Mouse (Mus musculus): Measurements from ENCODE around the gene Gjc2.

Gene Gjc2

DNA sequence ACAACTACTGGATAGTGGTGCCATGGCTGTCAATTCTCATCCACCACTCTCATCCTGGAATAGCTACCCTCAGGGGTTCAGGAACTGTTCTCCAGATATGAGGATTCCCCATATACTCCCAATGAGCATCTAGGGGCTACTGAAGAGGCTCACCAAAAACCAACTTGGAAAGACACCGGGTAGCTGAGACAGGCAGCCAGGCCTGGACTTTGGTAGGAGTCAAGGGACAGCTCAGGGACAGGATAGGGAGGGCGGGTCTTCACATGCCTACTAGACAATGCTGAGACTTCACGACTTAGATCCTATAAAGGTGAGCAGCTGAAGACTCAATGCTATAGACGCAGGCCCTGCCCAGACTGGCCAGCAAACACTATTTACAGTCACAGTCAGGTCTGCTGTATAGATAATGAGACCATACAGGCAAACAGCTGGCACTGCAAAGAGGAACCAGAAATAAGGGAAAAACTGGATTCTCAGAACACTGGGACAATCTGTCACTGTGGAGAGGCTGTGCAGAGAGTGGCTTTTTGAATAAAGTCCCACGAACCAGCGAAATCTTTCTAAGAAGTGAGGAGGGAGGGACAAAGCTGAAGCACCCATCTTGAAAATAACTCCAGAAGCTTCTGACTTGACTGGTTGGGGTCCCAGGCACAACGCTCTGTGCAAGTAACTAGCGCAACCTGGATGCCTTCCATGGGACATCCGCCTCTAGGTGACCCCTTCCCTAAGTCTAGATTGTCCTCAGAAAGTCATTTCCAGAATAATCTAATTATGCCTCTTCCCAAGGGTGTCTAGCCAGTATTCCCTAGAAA is 20.4 kb downstream of the Gjc2 start:
- no peak for DNase-seq (ENCODE audit: extremely low read depth, insufficient read length, low spot score)

DNA sequence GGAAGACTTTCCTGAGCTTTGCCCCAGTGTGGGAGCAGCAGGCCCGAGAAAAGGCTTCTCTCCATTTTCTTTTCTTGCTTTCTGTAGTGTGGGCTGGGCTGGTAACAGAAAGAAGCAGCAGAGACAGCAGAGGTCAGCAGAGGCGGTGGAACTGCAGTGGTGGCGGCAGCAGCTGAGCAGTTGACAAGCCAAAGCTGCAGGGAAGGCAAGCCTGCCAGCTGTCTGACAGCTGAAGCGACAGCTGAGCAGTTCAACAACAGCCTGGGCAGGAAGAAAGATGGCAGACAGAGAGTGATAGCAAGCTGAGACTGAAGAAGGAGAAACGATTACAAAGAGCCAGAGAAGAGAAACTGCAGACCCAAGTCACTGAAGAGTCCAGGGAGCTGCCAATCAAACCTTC is 21.6 kb downstream of the Gjc2 start:
- DNase-seq (ENCODE audit: extremely low read depth, insufficient read length, low spot score), result no peak

DNA sequence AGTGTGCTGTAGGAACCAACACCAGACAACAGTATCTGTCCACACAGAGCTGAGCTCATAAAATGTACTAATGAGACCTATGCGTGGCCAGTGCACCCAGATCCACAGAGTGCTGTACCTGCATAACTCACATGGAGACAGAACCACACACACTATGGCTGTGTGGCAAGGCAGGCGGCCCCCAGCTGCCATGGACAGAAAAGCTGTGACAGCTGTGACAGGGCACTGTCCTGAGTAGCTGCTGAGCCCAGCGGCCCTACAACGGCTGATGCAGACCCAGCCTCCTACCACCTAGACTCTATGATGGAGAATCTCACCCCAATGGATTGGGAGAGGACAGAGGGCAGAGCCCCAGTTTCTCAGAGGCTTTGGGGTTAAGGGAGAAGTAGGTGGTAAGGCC is 23.5 kb downstream of the Gjc2 start:
- no peak for DNase-seq (ENCODE audit: extremely low read depth, insufficient read length, low spot score)

DNA sequence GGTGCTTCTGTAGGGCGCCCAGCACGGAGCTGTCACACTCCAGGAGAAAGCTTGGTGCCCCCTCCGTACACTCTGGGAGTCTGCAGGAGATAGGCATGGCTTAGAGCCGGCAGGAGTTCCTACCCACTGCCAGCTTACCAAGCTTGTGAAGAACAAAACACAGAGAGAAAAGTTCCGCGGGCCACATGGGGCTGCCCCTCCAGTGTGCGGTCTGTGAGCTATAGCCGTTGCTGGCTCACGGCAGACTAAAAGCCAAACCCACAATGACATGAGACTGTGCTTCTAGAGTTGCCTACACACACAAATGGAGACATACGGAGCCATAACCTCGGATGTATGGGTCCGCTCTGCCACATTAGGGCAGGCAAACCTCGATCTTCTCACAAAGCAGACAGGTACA is 23.9 kb downstream of the Gjc2 start:
- no peak for DNase-seq (ENCODE audit: extremely low read depth, insufficient read length, low spot score)

DNA sequence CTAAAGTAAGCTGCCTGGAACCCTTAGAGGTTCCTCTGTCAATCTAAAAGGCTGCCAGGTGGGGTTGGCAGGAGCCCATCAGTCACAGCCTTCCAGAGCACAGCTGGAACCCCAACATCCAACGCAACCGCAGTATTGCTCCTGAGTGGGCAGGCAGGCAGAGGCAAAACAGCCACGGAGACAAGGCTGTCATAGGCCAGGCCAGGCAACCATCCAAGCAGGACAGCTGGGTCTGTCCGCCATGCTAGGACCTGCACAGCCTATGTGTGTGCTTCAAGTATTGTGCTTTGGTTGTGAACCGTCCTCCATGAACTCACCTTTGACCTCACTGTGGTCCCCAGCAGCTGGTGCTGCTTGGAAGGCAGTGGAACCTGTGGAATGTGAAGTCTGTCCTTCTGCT is 27.1 kb downstream of the Gjc2 start:
- no peak for DNase-seq (ENCODE audit: extremely low read depth, insufficient read length, low spot score)

DNA sequence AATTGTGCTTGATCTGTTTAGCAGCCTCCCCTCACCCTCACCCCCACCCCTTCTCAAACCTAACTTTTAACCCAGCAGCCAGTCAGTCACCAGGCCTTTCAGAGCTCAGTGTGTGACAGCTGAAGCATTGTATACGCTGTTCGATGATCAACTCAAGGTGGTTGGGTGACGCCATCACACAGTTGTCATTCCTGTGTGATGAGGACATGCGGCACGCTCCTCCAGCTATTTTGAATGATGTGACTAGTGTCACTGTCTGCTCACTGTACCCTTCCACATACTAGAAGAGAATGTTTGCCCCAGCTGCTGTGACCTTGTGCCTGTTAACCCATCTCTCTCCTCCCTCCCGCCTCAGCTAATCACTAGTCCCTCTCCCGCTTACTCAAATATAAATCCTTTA is 28.8 kb downstream of the Gjc2 start:
- DNase-seq (ENCODE audit: extremely low read depth, insufficient read length, low spot score), result no peak

DNA sequence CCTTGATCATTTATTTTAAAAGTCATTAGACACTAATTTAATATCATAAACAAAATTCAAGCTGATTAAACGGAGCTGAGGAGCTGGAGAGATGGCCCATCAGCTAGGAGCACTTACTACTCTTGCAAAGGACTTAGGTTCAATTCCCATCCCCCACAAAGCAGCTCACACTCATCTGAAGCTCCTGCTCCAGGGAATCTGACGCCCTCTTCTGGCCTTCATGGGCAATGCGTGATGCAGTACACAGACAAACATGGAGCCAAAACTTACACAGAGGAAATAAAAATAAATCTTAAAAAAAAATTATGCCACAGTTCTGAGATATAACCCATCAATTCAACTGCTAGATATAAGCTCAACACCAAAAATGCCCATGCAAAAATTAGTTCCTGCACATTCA is 31.3 kb downstream of the Gjc2 start:
- DNase-seq (ENCODE audit: extremely low read depth, insufficient read length, low spot score), result no peak

DNA sequence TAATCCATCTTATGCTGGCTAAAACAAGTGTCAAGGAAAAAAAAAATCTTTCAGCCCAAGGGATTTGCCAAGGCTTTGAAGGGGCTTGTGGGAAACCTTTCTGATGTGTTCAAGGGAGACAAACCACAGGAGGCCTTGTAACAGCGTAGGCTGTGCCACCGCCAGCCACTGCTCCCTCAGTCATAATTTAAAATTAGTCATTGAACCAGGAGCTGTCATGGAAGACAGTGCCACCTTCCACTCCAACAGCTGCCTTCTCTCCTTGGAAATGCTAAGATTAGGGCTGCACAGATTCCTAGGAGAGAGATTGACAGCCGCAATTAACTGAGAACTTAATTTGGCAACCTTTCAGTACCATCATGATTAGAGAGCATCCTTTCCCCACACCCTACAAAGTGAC is 33.7 kb downstream of the Gjc2 start:
- no peak for DNase-seq (ENCODE audit: extremely low read depth, insufficient read length, low spot score)

DNA sequence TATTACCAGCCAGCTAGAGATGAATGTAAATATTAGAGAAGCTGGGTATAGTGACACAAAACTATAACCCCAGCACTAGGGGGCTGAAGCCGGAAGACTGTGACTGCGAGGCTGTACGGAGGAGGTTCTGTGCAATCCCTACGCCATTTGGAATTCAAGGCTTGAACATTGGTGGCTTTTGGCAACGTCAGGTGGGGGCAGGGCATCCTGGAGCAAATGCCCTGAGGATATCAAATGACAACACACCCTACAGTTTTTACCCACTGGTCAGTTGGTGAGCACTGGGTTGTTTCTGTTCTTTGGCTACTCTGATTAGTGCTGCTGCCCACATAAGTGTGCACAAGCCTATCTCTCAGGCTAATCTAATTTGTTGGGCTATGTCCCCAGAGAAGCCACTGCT is 40.1 kb downstream of the Gjc2 start:
- DNase-seq (ENCODE audit: extremely low read depth, insufficient read length, low spot score), result no peak

DNA sequence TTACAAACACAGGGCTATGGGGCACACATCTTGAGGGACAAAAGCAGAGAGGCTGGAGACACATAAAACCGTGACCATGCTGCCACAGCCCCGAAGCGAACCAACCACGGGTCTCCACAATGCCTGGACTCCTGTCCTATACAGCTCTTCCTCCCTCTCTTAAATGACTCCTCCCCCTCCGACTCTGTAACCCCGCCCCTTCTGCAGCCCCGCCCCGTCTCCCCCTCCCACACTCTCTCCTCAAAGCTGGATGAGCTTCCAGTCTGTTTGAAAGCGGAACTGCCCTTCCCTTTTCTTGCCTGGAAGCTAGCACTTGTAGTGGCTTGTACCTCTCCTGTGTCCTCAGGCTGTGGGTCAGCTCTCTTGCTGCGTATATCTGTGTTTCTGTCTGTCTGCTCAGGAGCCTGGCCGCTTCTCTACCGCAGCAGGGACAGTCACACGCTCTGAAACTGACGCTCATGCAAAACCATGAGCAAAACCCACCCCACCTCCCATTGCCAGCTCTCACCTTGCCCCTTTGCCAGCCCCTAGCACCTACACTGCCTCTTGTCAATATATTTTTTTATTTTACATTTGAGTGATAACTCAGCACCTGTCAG is 41.1 kb downstream of the Gjc2 start:
- no peak for DNase-seq (ENCODE audit: extremely low read depth, insufficient read length, low spot score)

DNA sequence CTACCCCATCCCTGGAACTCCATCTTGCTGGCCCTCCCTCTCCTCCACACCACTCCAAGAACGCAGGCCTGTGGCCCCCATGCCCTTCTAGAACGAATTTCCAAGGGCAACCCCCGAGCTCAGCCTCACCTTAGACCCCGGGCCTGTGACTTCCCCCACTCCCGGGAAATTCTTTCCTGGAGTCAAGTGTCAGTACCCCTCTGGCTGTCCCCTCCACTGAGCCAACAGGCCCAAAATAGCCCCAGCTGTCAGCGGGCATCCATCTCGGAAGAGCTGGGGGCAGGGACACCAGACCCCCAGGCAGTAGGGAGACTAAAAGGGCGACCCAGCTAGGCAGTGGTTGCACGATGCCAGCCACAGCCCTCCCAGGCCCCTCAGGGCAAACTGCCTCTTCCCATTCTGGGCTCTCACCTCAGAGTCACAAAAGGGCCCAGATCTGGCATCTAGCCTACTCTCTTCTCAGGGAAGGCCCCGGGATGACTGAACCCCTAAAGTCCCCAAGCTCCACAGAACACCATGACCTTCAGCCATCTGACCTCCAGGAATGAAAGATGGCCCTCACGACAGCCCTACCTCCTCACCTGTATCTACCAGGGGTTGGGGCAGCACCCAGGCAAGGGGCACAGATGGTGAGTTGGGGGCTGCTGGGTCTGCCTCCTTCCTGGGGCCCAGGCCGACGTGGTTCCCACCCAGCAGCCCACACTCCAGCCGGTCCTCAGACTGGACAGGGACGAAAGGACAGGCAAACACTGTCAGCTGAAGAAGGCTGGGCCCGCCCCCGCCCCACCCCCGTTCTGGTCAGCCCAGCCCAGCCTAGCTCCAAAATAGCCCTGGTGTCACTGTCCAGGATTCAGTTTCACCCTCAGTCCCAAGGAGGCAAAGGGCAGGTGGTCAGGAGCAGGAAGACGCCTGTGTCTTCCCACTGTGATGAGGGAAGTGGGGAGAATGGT is 44.2 kb downstream of the Gjc2 start:
- no peak for DNase-seq (ENCODE audit: extremely low read depth, insufficient read length, low spot score)

DNA sequence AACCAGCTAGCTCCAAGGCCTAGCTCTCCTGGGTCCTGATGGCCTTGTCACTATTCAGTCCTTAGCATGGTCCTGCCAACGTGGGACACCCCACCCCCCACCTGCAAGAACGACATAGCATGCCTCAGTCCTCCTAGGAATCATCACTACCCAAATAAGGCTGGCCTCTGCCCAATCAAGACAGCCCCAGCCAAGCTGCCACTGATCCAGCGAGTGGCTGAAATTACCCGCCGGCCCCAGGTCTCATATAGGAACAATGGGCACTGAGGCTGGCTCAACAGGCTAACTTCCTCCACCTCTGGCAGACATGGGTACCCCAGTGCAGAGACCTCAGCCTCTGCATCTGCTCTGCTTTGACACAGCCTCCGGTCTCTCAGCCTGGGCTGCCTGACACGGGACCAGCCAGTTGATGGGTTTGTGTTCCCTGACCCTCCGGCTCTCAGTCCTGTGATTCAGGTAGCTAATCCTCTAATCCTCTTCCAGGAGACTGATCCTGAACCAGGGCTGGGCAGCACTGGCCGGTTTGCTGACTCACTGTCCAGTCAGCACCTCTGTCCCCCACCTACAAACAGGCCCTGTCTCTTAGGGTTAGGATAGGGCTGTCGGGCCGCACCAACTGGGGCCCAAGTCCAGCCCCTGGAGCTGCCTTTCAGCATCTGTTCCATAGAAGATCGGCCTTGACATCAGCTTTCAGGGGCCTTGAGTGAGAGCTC is 45.9 kb downstream of the Gjc2 start:
- no peak for DNase-seq (ENCODE audit: extremely low read depth, insufficient read length, low spot score)

DNA sequence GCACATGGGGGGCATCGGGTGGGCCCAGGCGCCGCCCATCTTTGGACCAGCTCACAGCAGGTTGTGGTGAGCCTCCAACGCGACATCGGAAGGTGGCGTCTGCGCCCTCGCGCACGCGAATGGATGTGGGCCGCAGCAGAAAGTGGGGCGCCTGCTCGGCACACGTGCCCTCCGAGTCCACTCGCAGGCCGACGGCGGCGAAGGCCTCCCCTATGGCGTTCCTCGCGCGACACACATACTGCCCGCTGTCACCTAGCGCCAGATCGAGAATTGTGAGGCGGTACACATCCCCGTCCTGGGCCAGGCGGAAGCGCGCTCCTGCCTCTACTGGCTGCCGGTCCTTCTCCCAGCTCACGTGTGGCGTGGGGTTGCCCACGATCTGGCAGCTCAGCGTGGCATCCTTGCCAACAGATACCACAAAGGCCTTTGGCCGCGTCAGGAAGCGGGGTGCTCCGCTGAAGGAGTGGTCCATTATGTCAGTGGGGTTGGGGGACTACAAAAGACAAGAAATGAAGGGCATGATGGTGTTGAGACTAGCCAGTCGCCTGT is 47.0 kb downstream of the Gjc2 start, which contains the start of gene Obscn:
TSS of gene Obscn (minus strand) at position 499 of the 549 bp plus-strand sequence.
- no peak for DNase-seq (ENCODE audit: extremely low read depth, insufficient read length, low spot score)

DNA sequence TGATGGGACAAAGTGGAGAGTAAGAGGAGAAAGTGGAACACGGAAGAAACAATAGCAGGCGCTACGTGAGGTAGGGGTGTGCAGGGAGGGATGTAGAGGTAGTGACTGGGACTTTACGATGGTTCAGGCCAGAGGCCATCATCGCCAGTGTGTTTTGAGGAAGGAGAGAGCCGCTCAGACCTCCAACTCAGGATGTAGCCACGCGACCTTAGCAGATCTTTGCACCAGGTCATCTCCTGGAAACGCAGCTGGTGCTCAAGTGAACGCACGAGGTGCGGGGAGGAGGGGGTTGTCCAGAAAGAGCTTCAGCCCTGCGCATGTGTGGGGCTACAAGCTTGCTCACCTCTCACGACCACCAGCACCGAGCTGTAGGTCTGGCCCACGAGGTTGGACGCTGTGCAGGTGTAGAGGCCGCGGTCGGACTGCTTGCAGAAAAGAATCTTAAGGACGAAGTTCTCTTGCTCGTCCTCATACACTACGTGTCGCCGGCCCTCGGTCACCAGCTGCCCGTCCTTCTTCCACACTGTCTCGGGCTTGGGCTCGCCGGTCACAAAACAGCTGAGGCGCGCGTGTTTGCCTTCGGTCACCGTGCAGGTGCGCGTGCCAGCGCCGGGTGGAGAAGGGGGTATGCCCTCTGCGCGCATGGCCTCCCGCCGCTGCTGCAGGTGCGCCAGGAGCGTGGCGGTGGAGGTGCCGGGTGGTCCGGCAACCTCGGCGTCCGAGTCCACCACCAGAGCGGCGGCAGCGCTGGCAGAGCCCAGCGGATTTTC is 47.8 kb downstream of the Gjc2 start:
- no peak for DNase-seq (ENCODE audit: extremely low read depth, insufficient read length, low spot score)

DNA sequence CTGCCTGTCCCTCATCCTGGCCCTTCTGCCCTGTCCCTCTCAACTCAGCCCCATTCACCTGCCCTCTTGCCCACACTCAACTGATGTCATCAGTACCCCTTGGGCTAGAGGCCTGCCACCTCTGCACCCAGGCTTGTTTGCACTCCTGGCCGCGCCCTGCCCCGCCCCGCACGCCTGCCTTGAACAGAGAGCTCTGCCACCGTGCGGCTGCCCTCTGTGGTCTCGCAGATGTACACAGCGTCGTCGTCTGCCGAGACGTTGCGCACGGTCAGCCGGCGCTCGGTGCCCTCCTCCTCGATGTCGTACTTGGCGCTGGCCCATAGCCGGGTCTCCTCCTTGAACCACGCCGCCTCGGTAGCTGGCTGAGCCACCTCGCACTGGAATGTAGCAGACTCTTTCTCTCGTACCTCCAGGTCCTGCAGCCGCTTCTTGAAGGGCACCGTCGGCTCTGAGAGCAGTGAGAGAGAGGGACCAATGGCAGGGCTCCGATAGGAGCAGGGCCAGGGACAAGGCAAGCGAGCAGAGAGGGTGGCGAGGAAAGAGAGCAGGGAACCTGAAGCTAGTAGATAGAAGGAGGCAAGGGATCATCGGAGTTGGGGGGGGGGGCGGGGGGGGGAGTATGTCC is 48.5 kb downstream of the Gjc2 start:
- DNase-seq (ENCODE audit: extremely low read depth, insufficient read length, low spot score), result no peak

DNA sequence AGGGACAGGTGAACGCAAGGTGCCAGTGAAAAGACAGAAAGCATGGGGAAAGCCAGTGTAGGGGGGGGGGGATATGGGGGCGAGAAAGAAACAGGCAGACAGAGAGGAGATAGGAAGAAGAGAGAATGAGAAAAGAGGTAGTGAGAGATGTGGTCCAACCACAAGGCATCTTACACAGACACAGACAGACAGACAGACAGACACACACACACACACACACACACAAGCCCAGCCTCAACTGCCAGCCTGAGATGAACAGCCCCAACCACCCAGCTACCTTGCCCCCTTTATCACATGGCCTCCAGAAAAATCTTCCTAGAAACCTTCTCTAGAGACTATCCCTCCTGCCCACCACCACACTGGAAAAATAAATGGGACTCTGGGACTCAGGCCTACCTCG is 50.9 kb downstream of the Gjc2 start:
- no peak for DNase-seq (ENCODE audit: extremely low read depth, insufficient read length, low spot score)

DNA sequence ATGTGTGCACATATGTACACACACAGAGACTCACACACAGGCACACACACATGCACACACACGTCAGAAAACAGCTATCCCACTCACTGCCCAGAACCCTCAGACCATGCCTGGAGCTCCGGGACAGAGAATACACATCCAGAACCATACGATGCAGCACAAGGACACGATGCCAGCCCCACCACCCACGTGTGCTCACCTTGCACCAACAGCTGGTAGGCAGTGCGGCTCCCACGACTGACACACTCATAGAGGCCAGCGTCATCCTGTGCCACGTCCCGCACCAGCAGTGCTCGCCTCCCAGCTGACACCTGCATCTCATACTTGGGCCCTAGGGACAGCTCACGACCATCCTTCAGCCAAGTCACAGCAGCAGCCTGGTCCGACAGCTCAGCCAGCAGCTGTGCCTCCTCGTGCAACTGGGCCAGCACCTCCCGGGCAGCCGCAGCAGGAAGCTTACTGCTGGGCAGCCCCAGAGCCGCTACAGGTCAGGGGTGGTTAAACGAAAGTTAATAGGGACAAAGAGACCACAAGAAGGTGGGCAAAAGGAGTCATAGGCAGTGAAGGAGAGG is 51.6 kb downstream of the Gjc2 start:
- DNase-seq (ENCODE audit: extremely low read depth, insufficient read length, low spot score), result no peak

DNA sequence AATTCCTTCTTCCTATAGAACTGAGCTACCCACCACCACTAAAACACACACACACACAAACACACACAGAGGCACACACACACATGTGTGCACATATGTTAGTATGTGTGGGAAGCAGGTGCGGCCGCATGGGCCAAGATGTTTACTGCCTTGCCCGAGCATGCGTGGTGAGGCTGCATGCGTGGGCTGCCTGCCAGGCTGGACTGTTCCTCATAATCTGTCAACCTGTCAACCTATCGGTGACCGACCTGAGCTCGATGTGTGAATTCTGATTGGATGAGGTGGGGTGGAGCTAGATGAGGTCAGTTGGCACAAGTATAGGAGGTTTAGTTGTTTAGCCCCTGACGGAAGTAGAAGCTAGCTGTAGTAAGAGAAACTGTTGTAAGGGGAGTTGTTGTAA is 52.2 kb downstream of the Gjc2 start:
- DNase-seq (ENCODE audit: extremely low read depth, insufficient read length, low spot score), result no peak
